Mouse (Mus musculus): Measurements from ENCODE around the gene Tspo.

- no peak for TF ChIP-seq ZNF384 (IDR thresholded peaks at IDR 0.05; ENCODE audit: low read depth, low read length)
- TF ChIP-seq POLR2AphosphoS2 (IDR thresholded peaks at IDR 0.05; ENCODE audit: low read depth, low read length): no peak
- no peak for TF ChIP-seq TCF12 (IDR thresholded peaks at IDR 0.05; ENCODE audit: low read depth, low read length)
- no peak for TF ChIP-seq MEF2A (IDR thresholded peaks at IDR 0.05; ENCODE audit: borderline replicate concordance, low read depth, low read length)
- peak; percentile 55 to 81 for TF ChIP-seq CTCF (conservative IDR thresholded peaks at IDR 0.05 in 1 of 2, IDR thresholded peaks at IDR 0.05 in 1 of 2; ENCODE audit: low read depth in 2 of 2, low read length in 2 of 2)
- TF ChIP-seq POLR2A (IDR thresholded peaks at IDR 0.05; ENCODE audit: low read depth, low read length): no peak
- no peak for TF ChIP-seq UBTF (IDR thresholded peaks at IDR 0.05; ENCODE audit: low read depth, low read length)
- no peak for TF ChIP-seq EP300 (IDR thresholded peaks at IDR 0.05; ENCODE audit: low read length)
Measured at GRCm38 (mm10) chr15:83607115-83607802, 43.9 kb downstream of the Tspo start.
